Mouse (Mus musculus): ENCODE data around the gene Cntnap1. TPM values are rescaled to one million over a fixed set of nuclear protein-coding genes. Genes with fewer than 3 reads are reported as not detected.

Cntnap1 gene
- polyA plus RNA-seq, 1 experiment, result 0.28 TPM

GRCm38 (mm10) chr11:101138536-101139181 lies 31.7 kb upstream of the Cntnap1 start:
- no peak overlapping the region for H3ac ChIP-seq (ENCODE audit: control insufficient read depth, insufficient read length, low read depth)
- no peaks in the 10 kb centered on the region for H3K79me2 ChIP-seq (ENCODE audit: control insufficient read depth, insufficient read depth)
- no peak for TF ChIP-seq CTCF (IDR thresholded peaks at IDR 0.05; ENCODE audit: control insufficient read depth, insufficient read depth, insufficient read length)
- no peak for TF ChIP-seq CEBPB (IDR thresholded peaks at IDR 0.05; ENCODE audit: low read depth)
- TF ChIP-seq MYOG (IDR thresholded peaks at IDR 0.05; ENCODE audit: control insufficient read depth, extremely low read depth, insufficient read length), result no peak
- no peak for TF ChIP-seq MYOD1 (IDR thresholded peaks at IDR 0.05; ENCODE audit: control insufficient read depth, insufficient read length, low read depth)
- TF ChIP-seq FOSL1 (IDR thresholded peaks at IDR 0.05; ENCODE audit: insufficient read depth, low read length, poor library complexity, severe bottlenecking), result no peak
- H3K36me3 ChIP-seq (ENCODE audit: control insufficient read depth, insufficient read depth), result no peaks in the 10 kb centered on the region
- no peak overlapping the region for H3K4me3 ChIP-seq (ENCODE audit: insufficient read depth, poor library complexity, severe bottlenecking)
- no peaks in the 10 kb centered on the region for H3K27me3 ChIP-seq (ENCODE audit: control insufficient read depth, insufficient read depth, insufficient read length)
- H3K79me3 ChIP-seq (ENCODE audit: low read depth), result no peaks in the 10 kb centered on the region

DNA sequence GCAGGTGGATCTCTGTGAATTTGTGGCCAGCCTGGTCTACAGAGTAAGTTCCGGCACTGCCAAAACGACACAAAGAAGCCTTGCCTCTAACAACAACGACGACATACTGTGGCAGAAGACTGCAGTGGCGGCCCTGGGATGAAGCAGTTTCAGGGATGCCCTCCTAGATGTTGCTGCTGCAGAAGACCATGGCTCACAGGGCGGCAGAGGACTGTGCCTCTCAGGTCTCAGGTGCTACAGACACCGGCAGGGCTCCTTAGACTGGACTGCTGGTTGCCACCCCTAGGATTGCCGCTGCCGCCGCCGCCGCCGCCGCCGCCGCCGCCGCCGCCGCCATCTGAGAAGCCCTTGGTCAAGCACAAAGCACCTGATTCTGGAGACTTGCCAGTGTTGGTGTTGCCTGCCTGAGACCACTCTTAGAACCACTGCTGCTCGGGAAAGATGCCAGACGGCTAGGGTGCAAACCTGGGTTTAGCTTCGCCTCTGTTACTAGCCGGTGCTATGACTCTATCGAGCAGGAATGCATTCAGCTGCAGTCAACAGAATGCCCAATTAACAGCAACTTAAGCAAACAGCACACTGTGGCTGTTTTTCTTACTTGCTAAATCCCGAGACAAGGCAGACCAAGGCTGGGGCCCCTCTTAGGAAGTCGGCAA lies 30.0 kb upstream of the Cntnap1 start:
- no peaks in the 10 kb centered on the region for H3K79me3 ChIP-seq (ENCODE audit: low read depth)
- no peaks in the 10 kb centered on the region for H3K79me2 ChIP-seq (ENCODE audit: control insufficient read depth, insufficient read depth)
- TF ChIP-seq CTCF (IDR thresholded peaks at IDR 0.05; ENCODE audit: control insufficient read depth, insufficient read depth, insufficient read length) (no peak), FOSL1 (IDR thresholded peaks at IDR 0.05; ENCODE audit: insufficient read depth, low read length, poor library complexity, severe bottlenecking) (no peak), MYOD1 (IDR thresholded peaks at IDR 0.05; ENCODE audit: control insufficient read depth, insufficient read length, low read depth) (no peak), MYOG (IDR thresholded peaks at IDR 0.05; ENCODE audit: control insufficient read depth, extremely low read depth, insufficient read length) (no peak), CEBPB (IDR thresholded peaks at IDR 0.05; ENCODE audit: low read depth) (no peak), MAX (IDR thresholded peaks at IDR 0.05) (no peak), USF1 (IDR thresholded peaks at IDR 0.05; ENCODE audit: low read depth) (no peak)
- no peaks in the 10 kb centered on the region for H3K36me3 ChIP-seq (ENCODE audit: control insufficient read depth, insufficient read depth)
- no peak overlapping the region for H3ac ChIP-seq (ENCODE audit: control insufficient read depth, insufficient read length, low read depth)
- no peak overlapping the region for H3K4me3 ChIP-seq (ENCODE audit: insufficient read depth, poor library complexity, severe bottlenecking)
- H3K27me3 ChIP-seq (ENCODE audit: control insufficient read depth, insufficient read depth, insufficient read length), result no peaks in the 10 kb centered on the region

DNA sequence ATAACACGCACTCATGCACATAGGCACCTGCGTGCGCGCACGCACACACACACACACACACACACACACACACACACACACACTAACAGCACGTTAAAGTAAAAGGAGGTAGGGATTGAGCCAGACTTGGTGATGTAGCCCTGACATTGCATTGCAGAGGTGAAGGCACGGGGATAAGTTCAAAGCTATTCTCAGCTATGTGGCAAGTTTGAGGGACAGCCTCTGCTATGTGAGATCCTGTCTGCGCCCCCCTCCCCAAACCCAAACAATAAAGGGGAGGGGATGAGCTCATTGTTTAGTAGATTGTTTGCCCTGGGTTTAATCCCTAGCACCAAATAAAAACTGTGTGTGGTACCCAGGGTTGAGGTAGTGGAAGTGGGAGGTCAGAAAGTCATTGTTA lies 29.2 kb upstream of the Cntnap1 start:
- H3ac ChIP-seq (ENCODE audit: control insufficient read depth, insufficient read length, low read depth), result no peak overlapping the region
- H3K79me2 ChIP-seq (ENCODE audit: control insufficient read depth, insufficient read depth), result no peaks in the 10 kb centered on the region
- no peaks in the 10 kb centered on the region for H3K27me3 ChIP-seq (ENCODE audit: control insufficient read depth, insufficient read depth, insufficient read length)
- no peaks in the 10 kb centered on the region for H3K36me3 ChIP-seq (ENCODE audit: control insufficient read depth, insufficient read depth)
- H3K79me3 ChIP-seq (ENCODE audit: low read depth), result no peaks in the 10 kb centered on the region
- TF ChIP-seq FOSL1 (IDR thresholded peaks at IDR 0.05; ENCODE audit: insufficient read depth, low read length, poor library complexity, severe bottlenecking), result no peak
- no peak for TF ChIP-seq CEBPB (IDR thresholded peaks at IDR 0.05; ENCODE audit: low read depth)
- TF ChIP-seq MYOD1 (IDR thresholded peaks at IDR 0.05; ENCODE audit: control insufficient read depth, insufficient read length, low read depth), result no peak
- no peak for TF ChIP-seq USF1 (IDR thresholded peaks at IDR 0.05; ENCODE audit: low read depth)
- TF ChIP-seq CTCF (IDR thresholded peaks at IDR 0.05; ENCODE audit: control insufficient read depth, insufficient read depth, insufficient read length), result no peak
- no peak for TF ChIP-seq MAX (IDR thresholded peaks at IDR 0.05)
- no peak for TF ChIP-seq MYOG (IDR thresholded peaks at IDR 0.05; ENCODE audit: control insufficient read depth, extremely low read depth, insufficient read length)
- no peak overlapping the region for H3K4me3 ChIP-seq (ENCODE audit: insufficient read depth, poor library complexity, severe bottlenecking)

DNA sequence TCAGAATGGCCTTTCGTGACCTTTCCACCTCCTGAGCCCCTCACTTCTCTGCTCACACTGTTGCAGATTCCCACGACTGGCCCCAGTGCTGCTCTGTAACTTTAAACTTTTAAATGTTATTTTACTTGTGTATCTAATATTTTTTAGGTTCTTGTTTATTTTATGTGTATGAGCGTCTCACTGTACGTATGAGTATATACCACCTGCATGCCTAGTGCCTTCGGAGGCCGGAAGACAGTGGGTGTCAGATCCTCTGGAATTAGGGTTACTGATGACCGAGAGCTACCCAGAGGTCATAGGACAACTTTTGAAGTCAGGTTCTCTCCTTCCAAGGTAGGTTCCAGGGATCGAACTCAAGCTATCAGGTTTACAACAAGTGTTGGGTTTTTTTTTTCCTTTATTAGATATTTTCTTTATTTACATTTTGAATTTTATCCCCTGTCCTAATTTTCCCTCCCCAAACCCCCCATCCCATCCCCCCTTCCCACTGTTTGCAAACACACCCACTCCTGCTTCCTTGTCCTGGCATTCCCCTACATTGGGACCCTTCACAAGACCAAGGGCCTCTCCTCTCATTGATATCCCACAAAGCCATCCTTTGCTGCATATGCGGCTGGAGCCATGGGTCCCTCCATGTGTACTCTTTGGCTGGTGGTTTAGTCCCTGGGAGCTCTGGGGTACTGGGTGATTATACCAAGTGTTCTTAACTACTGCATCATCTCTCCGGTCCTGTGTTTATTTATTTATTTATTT lies 27.9 kb upstream of the Cntnap1 start:
- TF ChIP-seq FOSL1 (IDR thresholded peaks at IDR 0.05; ENCODE audit: insufficient read depth, low read length, poor library complexity, severe bottlenecking) (no peak), MAX (IDR thresholded peaks at IDR 0.05) (no peak), CEBPB (IDR thresholded peaks at IDR 0.05; ENCODE audit: low read depth) (no peak), USF1 (IDR thresholded peaks at IDR 0.05; ENCODE audit: low read depth) (no peak), MYOG (IDR thresholded peaks at IDR 0.05; ENCODE audit: control insufficient read depth, extremely low read depth, insufficient read length) (no peak)
- Histone ChIP-seq H3K27me3 (ENCODE audit: control insufficient read depth, insufficient read depth, insufficient read length) (no peaks in the 10 kb centered on the region), H3K4me3 (ENCODE audit: insufficient read depth, poor library complexity, severe bottlenecking) (no peak overlapping the region), H3K79me2 (ENCODE audit: control insufficient read depth, insufficient read depth) (no peaks in the 10 kb centered on the region), H3K36me3 (ENCODE audit: control insufficient read depth, insufficient read depth) (no peaks in the 10 kb centered on the region), H3ac (ENCODE audit: control insufficient read depth, insufficient read length, low read depth) (no peak overlapping the region), H3K79me3 (ENCODE audit: low read depth) (no peaks in the 10 kb centered on the region)

DNA sequence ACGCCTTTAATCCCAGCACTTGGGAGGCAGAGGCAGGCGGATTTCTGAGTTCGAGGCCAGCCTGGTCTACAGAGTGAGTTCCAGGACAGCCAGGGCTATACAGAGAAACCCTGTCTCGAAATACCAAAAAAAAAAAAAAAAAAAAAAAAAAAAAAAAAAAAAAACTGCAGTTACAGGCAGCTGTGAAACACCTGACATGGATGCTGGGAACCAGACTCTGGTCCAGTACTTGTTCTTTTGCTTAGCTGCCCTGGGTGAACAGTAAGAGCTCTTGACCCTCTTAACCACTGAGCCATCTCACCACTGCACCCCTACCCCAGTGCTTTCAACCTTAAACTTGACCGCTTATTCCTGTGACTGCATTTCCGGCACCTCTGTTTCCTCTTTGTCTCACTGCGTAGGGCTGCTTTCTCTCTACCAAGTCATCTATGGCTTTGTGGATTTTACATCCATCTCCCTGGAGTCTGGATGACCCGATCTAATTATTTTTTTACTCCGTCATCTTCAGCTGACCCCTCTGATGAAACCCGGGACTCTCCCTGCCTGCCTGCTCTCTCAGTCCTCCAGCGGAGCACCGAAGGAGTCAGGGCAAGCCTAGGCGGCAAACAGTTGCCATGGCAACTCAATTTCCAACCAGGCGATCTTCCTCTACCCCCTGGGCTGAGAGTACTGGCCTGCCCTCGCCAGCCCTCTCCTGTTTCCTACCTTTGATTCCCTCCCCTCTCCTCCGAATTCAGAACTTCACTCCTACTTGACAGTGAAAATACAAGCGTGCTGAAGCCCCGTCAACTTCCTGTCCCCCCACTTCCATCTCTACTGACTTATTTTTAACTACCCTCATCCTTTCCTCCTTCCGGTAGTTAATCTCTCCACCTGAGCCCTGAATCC lies 26.7 kb upstream of the Cntnap1 start:
- Histone ChIP-seq H3ac (ENCODE audit: control insufficient read depth, insufficient read length, low read depth) (no peak overlapping the region), H3K79me3 (ENCODE audit: low read depth) (no peaks in the 10 kb centered on the region), H3K79me2 (ENCODE audit: control insufficient read depth, insufficient read depth) (no peaks in the 10 kb centered on the region), H3K27me3 (ENCODE audit: control insufficient read depth, insufficient read depth, insufficient read length) (no peaks in the 10 kb centered on the region), H3K36me3 (ENCODE audit: control insufficient read depth, insufficient read depth) (no peaks in the 10 kb centered on the region), H3K4me3 (ENCODE audit: insufficient read depth, poor library complexity, severe bottlenecking) (no peak overlapping the region)
- TF ChIP-seq FOSL1 (IDR thresholded peaks at IDR 0.05; ENCODE audit: insufficient read depth, low read length, poor library complexity, severe bottlenecking) (no peak), USF1 (IDR thresholded peaks at IDR 0.05; ENCODE audit: low read depth) (no peak), MAX (IDR thresholded peaks at IDR 0.05) (no peak), CEBPB (IDR thresholded peaks at IDR 0.05; ENCODE audit: low read depth) (no peak), CTCF (IDR thresholded peaks at IDR 0.05; ENCODE audit: control insufficient read depth, insufficient read depth, insufficient read length) (no peak), MYOD1 (IDR thresholded peaks at IDR 0.05; ENCODE audit: control insufficient read depth, insufficient read length, low read depth) (no peak), MYOG (IDR thresholded peaks at IDR 0.05; ENCODE audit: control insufficient read depth, extremely low read depth, insufficient read length) (no peak)
